Mouse (Mus musculus) embryonic fibroblast, embryonic 13.5 days (primary cell): ENCODE measurements at regions not wholly inside any gene's neighbourhood (a gene's known extent, or its start where the extent isn't known, plus 50 kb on each side); places are given as distances from the start of the nearest gene placed in this dataset.
"Not testable (repeated sequence)": the region's sequence is repeated elsewhere in the genome, so short reads cannot be mapped to it uniquely, and the experiment has no call there.

Experiments
- H3K27ac ChIP-seq: 2 replicates; pipeline ENCODE4 v1.5.1; 2012; ENCODE audit warnings: low read length, control low read depth, inconsistent platforms; ENCODE audit not compliant: insufficient read depth
- H3K4me1 ChIP-seq: 2 replicates; pipeline ENCODE4 v1.6.1; 2011; ENCODE audit warnings: low read length; ENCODE audit not compliant: control insufficient read depth, insufficient read depth
- H3K4me3 ChIP-seq: 2 replicates; pipeline ENCODE4 v1.5.1; 2011; ENCODE audit warnings: mild to moderate bottlenecking, control low read depth, low read length; ENCODE audit not compliant: insufficient read depth
- CTCF ChIP-seq: IDR thresholded peaks from 2 replicates; pipeline ENCODE4 v1.5.1; 2011; ENCODE audit warnings: mild to moderate bottlenecking, control low read depth, low read length, moderate library complexity, borderline replicate concordance; ENCODE audit not compliant: insufficient read depth
- POLR2A ChIP-seq: IDR thresholded peaks from 2 replicates; pipeline ENCODE4 v1.6.1; 2011; ENCODE audit warnings: low read depth, mild to moderate bottlenecking, control low read depth, low read length, moderate library complexity

- TF ChIP-seq POLR2A (no peak), CTCF (no peak)
- no peak overlapping the region for H3K27ac ChIP-seq
- no peak overlapping the region for H3K4me3 ChIP-seq
- H3K4me1 ChIP-seq = no peaks in the 10 kb centered on the region
These were observed 213.2 kb upstream of the Stxbp6 start for GRCm38 (mm10) chr12:45287759-45288158.

GRCm38 (mm10) chr12:45256309-45256708 lies 181.8 kb upstream of the Stxbp6 start:
- no peak for TF ChIP-seq CTCF
- TF ChIP-seq POLR2A = no peak
- Histone ChIP-seq H3K4me3 (no peak overlapping the region), H3K4me1 (no peaks in the 10 kb centered on the region), H3K27ac (no peak overlapping the region)

- H3K4me3 ChIP-seq = no peak overlapping the region
- H3K4me1 ChIP-seq = no peaks in the 10 kb centered on the region
- no peak for TF ChIP-seq POLR2A
These were observed 136.6 kb upstream of the Stxbp6 start for GRCm38 (mm10) chr12:45211131-45211530.

GRCm38 (mm10) chr12:45195304-45195920 lies 120.9 kb upstream of the Stxbp6 start:
- H3K4me3 ChIP-seq = no peak overlapping the region
- TF ChIP-seq CTCF (no peak), POLR2A (no peak)
- no peak overlapping the region for H3K27ac ChIP-seq
- H3K4me1 ChIP-seq = no peaks in the 10 kb centered on the region

More at GRCm38 (mm10) chr12:45211131-45211530, 136.6 kb upstream of the Stxbp6 start:
- H3K27ac ChIP-seq = no peak overlapping the region

- no peak overlapping the region for H3K27ac ChIP-seq
- TF ChIP-seq POLR2A (no peak), CTCF (peak; percentile 36; the same call in 1 of the 2 replicates)
- no peak overlapping the region for H3K4me3 ChIP-seq
- H3K4me1 ChIP-seq = no peaks in the 10 kb centered on the region
These were observed 112.6 kb upstream of the Stxbp6 start for GRCm38 (mm10) chr12:45187149-45187548.

GRCm38 (mm10) chr12:45184510-45184909 lies 110.0 kb upstream of the Stxbp6 start:
- no peaks in the 10 kb centered on the region for H3K4me1 ChIP-seq
- H3K4me3 ChIP-seq = no peak overlapping the region
- TF ChIP-seq CTCF = no peak
- TF ChIP-seq POLR2A = no peak
- no peak overlapping the region for H3K27ac ChIP-seq

- Histone ChIP-seq H3K4me1 (no peaks in the 10 kb centered on the region), H3K27ac (no peak overlapping the region), H3K4me3 (no peak overlapping the region)
- TF ChIP-seq POLR2A = no peak
- TF ChIP-seq CTCF = no peak
These were observed 102.9 kb upstream of the Stxbp6 start for GRCm38 (mm10) chr12:45177454-45177853.

- not testable (repeated sequence) for H3K4me1 ChIP-seq, H3K4me3 ChIP-seq, H3K27ac ChIP-seq
These were observed 100.8 kb upstream of the Stxbp6 start for GRCm38 (mm10) chr12:45175259-45175658.

- H3K27ac ChIP-seq = no peak overlapping the region
- H3K4me1 ChIP-seq = no peaks in the 10 kb centered on the region
- peak; percentile 33; the same call in 1 of the 2 replicates for TF ChIP-seq CTCF
- no peak for TF ChIP-seq POLR2A
- H3K4me3 ChIP-seq = no peak overlapping the region
These were observed 97.6 kb upstream of the Stxbp6 start for GRCm38 (mm10) chr12:45171927-45172642.

GRCm38 (mm10) chr12:45162011-45162410 lies 87.5 kb upstream of the Stxbp6 start:
- no peak overlapping the region for H3K4me3 ChIP-seq

GRCm38 (mm10) chr12:45161581-45161980 lies 87.1 kb upstream of the Stxbp6 start:
- H3K4me1 ChIP-seq, H3K4me3 ChIP-seq: not testable (repeated sequence)

More at GRCm38 (mm10) chr12:45162011-45162410, 87.5 kb upstream of the Stxbp6 start:
- Histone ChIP-seq H3K4me1 (no peaks in the 10 kb centered on the region), H3K27ac (no peak overlapping the region)
- TF ChIP-seq POLR2A (no peak), CTCF (no peak)

More at GRCm38 (mm10) chr12:45161581-45161980, 87.1 kb upstream of the Stxbp6 start:
- not testable (repeated sequence) for H3K27ac ChIP-seq
